Mouse (Mus musculus) spleen, embryonic (tissue): ENCODE measurements around the gene Dlgap4.

Source experiments
- CTCF ChIA-PET: fragments of 350-600 bp; sonication (Branson Sonifier 250); formaldehyde crosslinking; loops from one replicate; lab custom pipeline; 2022; lab: Charles Lee

Dlgap4 gene

DNA sequence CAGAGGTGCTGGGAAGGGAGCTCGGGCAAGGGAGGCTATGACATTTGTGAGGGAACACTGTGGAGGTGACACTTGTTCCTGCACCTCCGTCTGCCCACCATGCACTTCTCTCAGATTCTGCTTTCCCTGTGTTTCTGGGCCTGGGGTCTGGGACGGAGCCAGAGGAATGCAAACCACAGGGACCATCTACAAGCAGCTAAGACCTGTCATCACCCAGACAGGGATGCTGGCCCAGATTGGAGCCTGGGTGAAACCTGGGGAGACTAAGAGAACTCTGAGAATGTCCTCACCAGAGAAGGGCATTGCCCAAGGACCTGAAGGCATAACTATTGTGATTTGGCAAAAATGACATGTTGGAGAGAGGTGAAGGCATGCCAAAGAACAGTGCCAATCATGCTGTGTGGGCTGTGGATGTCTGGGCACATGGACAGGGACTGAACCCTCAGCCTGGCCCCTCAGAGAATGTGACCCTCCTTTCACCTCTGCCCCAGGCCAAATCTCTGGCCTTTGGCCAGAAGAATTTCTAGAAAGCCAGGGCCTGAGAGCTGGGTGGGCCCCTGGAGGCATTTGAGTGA, 122.3 kb downstream of the Dlgap4 start:
- CTCF ChIA-PET: no interaction called here

DNA sequence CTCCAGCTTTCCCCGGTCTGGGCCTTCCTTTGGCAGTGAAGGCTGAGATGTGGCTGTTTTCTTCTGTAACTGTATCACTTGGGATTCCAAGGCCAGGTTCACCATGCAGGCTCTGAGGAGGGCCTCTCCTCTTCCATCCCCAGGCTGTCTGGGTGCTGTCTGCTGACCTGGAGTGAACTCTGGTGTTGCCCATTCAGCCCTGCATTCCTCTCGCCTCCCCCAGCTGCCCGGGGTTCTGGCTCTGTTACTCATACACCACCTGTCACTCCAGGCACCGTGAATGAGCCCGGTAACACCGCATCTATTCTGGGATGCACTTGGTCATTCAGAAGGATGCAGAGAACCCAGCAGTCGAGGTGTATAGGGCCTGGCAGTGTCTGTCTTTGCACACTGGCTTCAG, 123.3 kb downstream of the Dlgap4 start:
- CTCF ChIA-PET: interaction anchor here (0.6 kb wide), 1 partner anchor 15 kb away, joined by 3 read pairs; no protein-coding TSS in a partner anchor

DNA sequence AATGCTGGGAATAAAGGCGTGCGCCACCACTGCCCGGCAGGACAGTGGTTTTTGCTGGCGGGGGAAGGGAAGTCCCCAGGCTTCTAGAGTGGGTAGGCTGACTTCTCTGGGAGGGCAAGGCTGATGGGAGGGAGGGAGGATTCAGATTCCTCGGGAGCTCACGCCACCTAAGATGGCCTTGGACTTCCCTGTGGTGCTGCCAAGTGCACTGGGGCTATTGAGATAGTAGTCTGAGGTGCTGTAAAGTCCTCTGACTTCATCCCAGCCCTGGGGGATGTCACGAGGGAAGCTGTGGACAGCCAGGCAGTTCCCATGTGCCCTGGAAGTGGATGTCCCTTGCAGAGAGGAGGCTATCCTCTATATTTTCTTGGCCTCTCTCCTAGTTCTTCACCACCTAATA, 124.5 kb downstream of the Dlgap4 start:
- CTCF ChIA-PET: no interaction called here

DNA sequence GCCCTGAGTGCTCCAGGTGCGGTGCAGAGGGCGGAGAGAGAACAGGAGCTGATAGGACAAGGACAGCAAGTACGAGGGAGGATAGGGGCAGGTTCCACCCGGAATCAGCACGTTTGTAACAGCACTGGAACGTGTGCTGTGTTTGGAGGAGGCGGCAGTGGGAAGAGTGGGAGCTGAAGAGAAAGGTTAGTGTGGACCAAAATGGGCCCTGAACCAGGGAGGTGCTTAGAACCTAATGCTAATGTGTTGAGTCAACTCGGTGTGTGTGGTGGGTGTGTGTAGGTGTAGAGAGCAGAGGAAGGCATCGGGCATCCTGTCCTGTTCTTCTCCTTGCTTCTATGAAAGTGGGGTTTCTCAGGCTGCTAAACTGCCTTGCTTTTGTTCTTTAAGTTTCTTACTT, 127.8 kb downstream of the Dlgap4 start:
- CTCF ChIA-PET: no interaction called here

DNA sequence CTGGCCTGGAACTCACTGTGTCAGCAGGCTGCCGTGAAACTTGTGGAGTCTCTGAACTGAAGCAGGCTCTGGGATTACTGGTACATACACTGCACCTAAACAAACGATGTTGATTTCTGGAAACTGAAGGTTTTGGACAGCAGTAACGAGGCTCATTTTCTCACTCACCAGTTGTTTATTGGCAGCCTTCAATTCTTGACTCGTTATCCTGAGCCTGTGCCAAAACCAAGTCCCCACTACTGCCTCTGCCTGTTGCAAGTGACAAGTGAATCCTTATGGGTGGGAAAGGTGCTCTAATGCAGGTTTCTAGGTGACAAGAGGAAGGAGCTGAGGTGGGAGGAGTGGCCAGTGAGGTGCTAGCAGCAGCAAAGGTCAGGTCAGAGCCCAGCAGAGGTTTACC, 128.5 kb downstream of the Dlgap4 start:
- CTCF ChIA-PET: no interaction called here

DNA sequence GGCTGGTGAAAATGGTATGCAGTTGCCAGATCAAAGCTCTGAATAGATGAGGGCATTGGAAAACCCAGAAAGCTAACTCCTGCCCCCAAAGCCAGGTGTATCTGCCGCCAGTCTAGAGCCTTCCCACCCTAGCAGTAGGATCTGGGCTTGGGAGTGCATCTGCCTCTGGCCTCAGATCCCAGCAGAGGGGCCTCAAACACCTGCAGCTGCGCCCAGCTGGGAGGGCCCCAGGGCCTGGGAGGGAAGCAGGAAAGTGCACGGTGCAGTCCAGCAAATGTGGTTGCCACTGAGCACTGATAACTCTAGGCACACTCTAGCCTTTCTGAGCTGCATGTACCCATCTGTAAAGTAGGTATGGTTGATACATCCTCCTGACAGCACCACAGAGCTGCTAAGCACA, 129.7 kb downstream of the Dlgap4 start:
- CTCF ChIA-PET: interaction anchor here (0.7 kb wide), 1 partner anchor 236 kb away, joined by 3 read pairs; no protein-coding TSS in a partner anchor

DNA sequence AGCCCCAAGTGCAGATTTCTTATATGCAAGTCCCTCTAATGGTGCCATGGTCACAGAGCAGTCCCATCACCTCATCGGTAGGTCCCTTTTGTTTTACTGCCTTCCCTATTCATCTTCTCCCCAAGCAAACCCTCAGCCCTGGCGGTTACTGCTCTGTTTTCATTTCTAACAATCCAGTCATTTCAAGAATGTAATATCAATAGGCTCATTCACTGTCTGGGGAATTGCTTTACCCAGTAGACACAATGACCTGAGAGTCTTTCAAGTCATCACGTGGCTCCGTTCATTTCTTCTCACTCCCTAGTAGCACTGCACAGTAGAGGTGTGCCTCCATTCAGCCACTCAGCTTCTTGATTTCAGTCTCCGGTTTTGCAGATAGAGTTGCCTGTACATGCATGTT, 130.9 kb downstream of the Dlgap4 start:
- CTCF ChIA-PET: interaction anchor here (0.6 kb wide), 1 partner anchor 121 kb away, joined by 16 read pairs; no protein-coding TSS in a partner anchor

DNA sequence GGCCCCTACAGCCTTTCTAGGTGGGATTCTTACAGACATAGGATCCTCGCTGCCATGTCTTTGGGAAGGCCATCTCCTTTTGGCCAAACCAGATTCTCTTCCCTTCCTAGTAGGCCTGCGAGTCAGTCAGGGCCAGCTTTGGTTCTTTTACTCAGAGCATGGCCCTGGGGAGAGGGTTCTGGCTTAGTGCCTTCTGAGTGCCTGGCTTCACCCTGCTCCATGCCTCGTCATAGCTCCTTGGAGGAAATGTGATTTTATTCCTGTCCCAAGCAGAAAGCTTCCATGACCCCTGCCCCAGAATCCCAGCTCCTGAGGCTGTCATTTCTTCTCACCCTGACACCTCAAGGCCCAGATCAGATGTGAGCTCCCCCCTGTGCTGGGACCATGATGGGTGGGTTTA, 133.8 kb downstream of the Dlgap4 start:
- CTCF ChIA-PET: no interaction called here

DNA sequence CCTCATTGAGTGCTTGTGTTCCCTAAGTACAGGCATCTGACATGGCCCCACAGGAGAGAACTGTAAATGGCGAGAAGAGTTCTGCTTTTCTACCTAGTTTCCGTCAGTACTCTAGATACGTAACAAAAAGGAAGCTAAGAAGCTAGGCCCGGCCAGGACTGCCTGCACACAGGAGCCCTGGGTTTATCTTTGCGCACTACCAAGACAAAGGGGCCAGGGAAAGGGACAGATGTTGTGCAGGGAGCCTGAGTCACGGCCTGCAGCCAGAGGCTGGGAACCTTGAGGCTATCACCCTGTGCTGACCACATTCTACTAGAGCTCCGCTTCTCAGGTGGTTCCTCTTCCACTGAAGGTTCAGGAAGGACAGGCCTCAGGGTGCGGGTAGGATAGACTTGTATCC, 136.2 kb downstream of the Dlgap4 start:
- CTCF ChIA-PET: interaction anchor here (0.6 to 0.7 kb wide), 2 partner anchors 352 to 1336 kb away, joined by 4 to 5 read pairs; no protein-coding TSS in a partner anchor

DNA sequence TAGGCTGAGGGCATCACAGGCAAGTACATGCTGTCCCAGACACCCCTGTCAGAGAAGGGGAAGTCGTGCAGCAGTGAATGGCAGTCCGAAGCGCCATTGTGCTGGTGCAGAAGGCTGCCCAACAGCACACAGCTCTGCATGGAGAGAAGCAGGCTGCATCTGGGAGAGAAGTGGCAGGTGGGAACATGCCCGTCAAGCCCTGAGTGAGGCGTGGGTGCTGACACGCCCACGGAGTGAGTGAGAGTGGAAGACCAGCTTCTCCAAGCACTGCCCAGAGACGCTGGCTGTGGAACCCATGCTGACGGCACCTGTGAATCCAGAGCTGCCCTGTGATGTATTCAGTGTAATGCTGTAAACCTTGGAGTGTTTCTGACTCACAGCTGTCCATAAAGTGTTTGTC, 143.4 kb downstream of the Dlgap4 start:
- CTCF ChIA-PET: interaction anchor here (0.7 kb wide), 1 partner anchor 29 kb away, joined by 3 read pairs; no protein-coding TSS in a partner anchor

DNA sequence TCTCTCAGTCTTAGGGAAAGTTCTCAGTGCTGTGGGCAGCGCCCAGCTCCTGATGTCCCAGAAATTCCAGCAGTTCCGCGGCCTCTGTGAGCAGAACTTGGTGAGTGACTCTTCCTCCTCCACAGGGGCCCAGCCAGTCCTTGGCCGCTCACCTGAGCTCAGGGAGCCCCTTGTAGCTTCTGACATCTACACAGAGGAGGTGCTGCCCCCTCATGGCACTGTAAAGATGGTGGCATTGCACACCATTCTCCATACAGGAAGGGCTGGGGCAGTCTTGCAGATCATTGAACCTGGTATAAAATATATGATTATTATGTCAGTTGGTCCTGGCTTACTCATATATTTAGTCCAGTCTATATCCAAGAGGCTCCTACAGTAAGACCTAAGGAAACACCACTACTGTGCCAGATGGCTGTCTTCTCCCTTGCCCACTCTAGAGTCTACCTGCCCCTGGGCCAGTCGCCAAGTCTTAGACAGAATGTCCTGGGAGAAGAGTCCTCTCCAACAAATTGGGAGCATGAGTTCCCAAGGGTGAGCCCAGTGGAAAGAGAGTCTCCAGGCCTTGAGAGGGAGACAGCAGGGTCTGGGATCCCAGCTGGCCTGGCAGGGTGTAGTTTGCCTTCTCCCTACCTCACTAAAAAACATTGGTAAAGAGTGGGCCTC, 147.5 kb downstream of the Dlgap4 start:
- CTCF ChIA-PET: interaction anchor here (0.5 kb wide), 1 partner anchor 231 kb away, joined by 10 read pairs; no protein-coding TSS in a partner anchor

DNA sequence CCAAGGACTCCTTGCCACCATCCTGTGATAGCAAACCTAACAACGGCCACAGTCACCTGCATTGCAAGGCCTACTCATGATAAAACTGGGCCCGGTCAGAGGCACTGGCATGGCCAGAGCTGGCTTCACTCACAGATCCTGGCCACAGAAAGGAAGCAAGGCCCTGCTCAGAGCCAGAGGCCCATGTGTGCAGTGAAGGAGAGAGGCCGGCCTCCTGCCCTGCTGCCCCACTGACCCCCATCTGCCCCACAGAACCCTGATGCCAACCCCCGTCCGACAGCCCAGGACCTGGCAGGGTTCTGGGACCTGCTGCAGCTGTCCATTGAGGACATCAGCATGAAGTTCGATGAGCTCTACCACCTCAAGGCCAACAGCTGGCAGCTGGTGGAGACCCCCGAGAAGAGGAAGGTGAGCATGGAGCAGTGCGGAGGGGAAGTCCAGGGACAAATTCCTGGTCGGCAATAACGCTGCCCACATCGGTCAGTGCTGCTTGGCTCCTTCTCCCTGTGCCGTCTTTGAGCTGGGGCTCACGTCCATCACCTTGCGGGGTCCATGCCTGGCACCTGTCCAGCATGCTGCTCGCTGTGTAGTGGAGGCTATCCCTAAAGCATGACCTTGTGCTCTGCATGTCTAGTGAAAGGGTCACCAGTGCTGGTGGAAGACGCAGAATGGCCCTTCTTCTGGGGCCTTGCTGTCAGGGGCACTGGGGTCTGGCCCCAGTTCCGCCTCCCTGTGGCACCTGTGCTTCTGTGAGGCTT, 148.2 kb downstream of the Dlgap4 start:
- CTCF ChIA-PET: no interaction called here

DNA sequence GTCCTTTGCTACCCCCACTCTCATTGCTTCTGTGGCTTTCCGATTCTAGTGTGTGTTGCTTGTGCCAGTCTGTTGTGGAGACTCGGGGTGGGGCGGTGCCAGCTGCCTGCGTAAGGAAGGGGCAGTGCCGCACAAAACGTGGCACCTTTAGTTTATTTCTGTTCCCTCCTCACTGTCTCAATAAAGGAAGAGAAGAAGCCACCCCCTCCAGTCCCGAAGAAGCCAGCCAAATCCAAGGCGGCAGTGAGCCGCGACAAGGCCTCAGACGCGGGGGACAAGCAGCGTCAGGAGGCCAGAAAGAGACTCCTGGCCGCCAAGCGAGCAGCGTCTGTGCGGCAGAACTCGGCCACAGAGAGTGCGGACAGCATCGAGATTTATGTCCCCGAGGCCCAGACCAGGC, 149.0 kb downstream of the Dlgap4 start:
- CTCF ChIA-PET: no interaction called here

DNA sequence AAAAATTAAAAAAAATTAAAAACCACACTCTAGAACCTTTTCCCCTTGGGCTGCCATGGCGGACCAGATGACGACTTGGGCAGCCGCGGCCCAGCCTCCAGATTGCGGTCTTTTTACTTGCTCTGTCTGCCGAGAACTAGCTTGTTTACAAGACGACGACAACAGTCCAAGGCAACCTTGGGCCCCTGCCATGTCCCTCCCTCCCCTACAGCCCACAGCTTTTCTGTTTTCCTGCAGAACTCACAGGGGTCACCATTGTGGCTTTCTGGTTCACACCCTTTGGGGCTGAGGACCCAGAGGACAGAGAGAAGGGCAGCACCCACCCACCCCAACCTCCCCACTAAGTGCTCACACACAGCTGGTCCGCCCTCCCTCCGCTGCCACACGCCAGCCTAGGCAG, 149.6 kb downstream of the Dlgap4 start:
- CTCF ChIA-PET: no interaction called here

DNA sequence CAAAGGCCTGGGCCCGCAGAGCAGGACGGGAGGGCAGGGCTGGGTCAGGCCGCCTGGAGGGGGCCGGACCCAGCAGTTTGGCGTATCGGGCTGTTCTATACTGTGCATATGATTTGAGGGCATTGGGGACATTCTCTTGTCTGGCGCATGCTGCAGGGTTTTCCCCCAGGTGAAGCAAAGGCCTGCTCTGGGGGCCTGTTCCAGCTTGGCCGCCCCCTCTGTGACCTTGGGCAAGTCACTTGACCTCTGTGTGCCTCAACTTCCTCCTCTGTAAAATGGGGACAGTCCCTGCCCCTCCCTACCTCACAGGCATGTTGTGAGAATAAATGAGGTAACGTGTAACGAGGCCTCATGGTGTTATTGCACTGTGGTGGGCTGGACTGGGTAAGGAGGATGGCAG, 150.5 kb downstream of the Dlgap4 start:
- CTCF ChIA-PET: no interaction called here

DNA sequence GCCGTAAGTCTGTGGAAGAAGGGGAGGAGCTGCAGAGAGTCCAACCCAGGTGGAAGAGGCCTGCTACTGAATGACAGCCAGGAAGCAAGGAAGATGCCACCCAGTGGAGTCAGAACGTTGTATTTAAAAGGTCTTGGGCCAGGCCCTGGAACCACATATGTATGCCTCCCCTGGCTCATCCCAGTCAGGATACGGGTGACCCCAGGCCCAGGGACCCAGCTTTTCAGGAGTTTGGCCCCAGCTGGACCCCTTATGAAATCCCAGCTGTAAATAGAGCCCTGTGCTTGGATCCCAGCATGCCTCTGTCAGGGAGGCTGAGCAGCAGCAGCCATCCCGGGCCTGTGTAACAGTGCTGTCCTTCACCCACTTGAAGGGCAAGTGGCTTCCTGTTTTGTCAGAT, 151.2 kb downstream of the Dlgap4 start:
- CTCF ChIA-PET: no interaction called here

DNA sequence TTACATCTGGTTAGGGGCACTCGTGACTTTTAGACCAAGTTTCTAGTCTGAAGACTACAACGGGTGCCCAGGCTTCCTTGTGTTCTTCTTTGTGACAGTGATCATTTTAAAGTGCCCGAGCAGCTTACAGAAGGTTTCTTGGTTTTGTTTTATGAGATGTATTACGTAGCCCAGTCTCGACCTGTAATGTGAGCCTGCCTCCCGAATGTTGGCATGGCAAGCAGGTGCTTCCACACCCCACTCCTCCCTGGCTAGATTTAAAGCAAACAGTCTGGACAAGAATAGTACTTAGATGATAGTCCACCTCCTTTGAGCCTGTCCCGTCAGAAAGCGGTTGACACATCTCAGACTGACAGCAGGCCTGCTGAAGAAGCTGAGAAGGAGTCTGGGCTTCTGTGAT, 152.1 kb downstream of the Dlgap4 start:
- CTCF ChIA-PET: no interaction called here

DNA sequence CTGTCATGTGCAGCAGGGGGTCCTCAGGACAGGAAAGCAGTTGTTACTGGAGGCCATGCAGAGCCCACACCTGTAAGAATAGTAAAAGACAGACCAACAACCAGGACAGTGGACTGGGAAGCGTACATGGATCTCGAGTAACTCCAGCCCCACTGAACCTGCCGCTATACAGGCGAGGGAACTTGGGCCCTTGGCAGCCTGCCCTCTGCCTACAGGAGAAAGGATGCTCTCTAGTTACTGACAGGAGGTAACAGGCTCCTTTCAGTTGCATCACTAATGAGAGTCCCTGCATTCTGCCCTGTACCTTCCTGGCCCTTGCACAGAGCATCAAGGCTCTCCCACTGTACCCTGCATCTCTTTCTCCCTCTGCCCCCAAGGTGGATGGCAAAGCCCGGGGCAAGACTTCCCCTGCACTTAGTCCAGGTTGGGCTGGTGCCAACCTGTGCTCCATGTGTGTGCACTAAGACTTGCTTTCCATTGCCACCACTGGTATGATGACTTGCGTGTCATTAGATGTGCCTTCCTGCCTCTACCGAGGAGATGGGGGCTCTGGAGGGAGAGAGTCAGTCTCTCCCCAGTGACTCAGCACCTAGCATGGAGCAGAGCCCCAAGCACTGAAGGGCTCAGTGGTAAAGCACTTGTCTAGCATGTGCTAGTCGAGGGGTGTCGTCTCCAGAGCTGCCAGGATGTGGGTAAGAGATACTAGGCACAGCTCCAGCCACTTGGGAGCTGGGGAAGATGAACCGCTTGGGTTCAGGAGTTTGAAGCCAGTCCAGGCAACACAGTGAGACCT, 152.9 kb downstream of the Dlgap4 start:
- CTCF ChIA-PET: no interaction called here

DNA sequence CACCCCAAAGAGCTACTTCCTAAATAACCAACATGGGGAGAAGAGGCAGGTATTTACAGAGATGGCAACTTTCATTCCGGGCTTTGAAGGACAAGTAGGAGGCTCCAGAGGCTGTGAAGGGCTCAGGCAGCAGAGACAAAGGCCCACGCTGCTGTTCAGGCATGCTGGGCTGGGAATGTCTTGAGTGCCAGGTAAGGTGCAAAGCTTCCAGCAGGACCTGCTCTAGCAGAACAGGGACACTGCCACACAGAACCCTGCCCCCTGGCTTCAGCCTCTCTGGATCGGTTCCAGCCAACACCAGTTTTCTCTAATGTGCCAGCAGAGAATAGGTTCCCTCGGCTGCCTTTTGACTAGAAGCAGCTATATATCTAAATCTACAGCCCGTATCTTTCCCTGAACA, 153.6 kb downstream of the Dlgap4 start:
- CTCF ChIA-PET: no interaction called here

DNA sequence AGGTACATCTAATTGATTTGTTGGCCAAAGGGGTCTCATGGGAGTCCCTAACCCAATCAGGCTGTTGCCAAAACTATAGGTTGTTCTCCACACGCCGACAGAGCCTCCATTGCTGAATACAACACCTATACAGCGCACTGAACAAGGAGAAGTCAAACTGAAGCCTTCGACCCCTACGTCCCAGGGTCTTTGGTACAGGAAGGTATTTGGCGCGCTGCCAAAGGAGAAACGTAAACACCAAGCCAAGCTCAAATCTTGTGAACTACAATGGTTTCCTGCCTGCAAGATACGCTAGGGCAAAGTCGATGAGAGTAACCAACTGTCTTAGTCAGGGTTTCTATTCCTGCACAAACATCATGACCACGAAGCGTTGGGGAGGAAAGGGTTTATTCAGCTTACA, 155.8 kb downstream of the Dlgap4 start:
- CTCF ChIA-PET: no interaction called here

DNA sequence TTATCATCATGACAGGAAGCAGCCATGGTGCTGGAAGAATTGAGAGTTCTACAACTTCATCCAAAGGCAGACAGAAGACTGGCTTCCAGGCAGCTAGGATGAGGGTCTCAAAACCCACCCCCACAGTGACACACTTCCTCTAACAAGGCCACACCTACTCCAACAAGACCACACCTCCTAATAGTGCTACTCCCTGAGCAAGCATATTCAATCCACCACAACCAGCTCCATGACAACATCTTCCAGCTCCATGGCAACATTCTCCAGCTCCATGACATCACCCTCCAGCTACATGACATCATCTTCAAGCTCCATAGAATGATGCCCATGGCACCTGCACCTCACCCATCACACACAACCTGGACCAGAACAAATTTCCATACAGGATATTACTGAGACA, 160.0 kb downstream of the Dlgap4 start:
- CTCF ChIA-PET: interaction anchor here (0.5 kb wide), 1 partner anchor 204 kb away, joined by 4 read pairs; no protein-coding TSS in a partner anchor
